Mouse (Mus musculus): ENCODE measurements at regions not wholly inside any gene's neighbourhood (a gene's known extent, or its start where the extent isn't known, plus 50 kb on each side); places are given as distances from the start of the nearest gene placed in this dataset.

DNA sequence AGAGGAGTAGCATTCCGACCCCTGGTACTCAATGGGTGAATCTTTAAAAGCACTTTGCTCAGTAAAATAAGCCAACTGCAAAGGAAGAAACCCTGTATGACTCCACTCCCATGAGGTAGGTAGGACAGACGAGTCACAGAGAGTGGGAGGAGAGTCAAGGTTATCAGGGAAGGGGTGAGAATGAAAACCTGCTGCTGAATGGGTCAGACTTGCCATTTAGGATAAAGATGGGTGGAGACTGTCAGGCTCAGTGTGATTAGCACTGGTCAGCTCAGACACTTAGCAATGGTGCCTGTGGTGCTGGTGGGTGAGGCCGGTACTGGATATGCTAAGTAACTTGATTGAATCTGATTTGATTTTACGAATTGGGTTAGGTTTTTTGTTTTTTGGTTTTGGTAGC lies 222.7 kb upstream of the Sox2 start:
- TF ChIP-seq CTCF (IDR thresholded peaks at IDR 0.05; ENCODE audit: low read depth) (no peak), EP300 (optimal IDR thresholded peaks at IDR 0.05) (no peak)

Data from stomach, postnatal 0 days (tissue).